Mouse (Mus musculus): Measurements from ENCODE around the gene Atp8a2.

The Atp8a2 gene

DNA sequence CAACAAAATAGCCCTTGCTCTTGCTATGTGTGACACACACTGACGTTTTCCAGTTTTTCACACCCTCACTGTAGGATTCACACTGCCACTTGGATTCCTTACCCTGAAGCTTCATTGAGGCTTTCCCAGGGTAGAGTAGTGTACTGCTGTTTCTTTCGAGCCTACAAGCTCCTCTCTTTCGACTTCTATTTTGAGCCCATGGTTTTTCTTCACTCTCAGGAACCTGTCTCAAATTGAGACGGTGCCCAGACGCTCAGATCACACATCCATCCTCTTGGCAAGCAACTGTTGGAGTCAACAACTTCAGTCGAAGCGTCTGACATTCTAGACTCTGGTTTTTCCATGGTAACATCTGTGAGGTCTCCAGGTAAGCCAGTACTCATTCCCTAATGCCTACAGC lies at the start of gene Atp8a2:
Gene Atp8a2, minus strand, starts transcription at position 296 of the 400 bp plus-strand sequence.
- no peak for DNase-seq (ENCODE audit: low spot score)

DNA sequence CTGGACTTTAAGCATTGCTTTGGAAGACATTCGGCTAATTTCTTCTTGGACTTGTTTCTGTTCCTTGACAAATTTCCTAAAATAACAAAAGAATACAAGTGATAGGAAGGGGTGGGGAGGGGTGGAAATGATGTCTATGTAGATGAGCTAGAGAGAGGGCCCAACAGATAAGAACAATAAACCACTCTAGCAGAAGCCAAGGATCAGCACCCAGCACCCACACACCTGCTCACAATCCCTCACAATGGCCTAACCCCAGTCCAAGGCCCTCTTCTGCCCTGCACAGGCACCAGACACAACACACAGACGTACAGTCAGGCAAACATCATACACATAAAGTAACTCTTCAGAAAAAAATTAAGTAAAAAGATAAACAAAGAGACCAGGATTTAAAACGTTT lies 41.6 kb upstream of the Atp8a2 start:
- DNase-seq (ENCODE audit: low spot score): no peak

GRCm38 (mm10) chr14:60219886-60220285 lies 22.9 kb upstream of the Atp8a2 start:
- DNase-seq (ENCODE audit: low spot score): no peak

GRCm38 (mm10) chr14:60217616-60218015 lies 20.6 kb upstream of the Atp8a2 start:
- DNase-seq (ENCODE audit: low spot score): no peak

GRCm38 (mm10) chr14:60216125-60216524 lies 19.1 kb upstream of the Atp8a2 start:
- no peak for DNase-seq (ENCODE audit: low spot score)

DNA sequence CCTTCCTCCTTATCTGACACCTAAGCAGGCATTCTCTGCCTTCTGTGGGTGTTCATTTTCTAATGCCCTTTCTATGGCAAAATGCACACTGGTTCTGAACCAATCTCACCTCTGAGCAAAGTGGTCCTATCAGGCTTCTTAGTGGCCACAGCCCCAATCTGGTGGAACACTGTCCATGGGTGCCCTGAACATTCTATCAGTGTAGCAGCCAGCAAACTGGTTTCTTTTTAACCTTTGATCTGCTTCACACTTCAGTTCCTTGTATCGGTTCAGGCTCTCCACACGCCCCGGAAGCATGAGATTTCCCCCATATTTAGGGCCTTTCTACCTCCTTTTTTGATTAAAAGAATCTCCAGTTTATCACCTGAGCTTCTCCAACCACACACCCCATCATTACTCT lies 18.0 kb upstream of the Atp8a2 start:
- no peak for DNase-seq (ENCODE audit: low spot score)

DNA sequence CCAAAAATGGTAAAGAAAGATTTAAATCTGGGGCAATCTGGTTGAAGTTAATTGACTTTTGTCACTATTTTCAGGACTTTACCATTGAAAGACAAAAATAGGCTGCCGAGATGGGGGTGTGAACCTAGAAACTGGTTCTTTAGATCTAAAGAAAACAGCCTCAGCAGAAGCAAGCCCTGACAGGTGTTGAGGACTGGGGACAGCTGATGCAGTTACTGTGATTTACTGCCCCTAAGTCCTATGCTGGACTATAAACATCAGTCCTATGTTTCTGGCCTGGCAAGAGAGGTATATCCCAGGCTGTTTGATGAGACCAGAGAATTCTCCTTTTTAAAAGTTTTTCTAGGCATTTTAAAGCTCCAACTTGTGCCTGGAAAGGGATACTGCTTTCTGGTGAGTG lies 17.1 kb upstream of the Atp8a2 start:
- no peak for DNase-seq (ENCODE audit: low spot score)

GRCm38 (mm10) chr14:60209166-60209565 lies 12.2 kb upstream of the Atp8a2 start:
- DNase-seq (ENCODE audit: low spot score): no peak

DNA sequence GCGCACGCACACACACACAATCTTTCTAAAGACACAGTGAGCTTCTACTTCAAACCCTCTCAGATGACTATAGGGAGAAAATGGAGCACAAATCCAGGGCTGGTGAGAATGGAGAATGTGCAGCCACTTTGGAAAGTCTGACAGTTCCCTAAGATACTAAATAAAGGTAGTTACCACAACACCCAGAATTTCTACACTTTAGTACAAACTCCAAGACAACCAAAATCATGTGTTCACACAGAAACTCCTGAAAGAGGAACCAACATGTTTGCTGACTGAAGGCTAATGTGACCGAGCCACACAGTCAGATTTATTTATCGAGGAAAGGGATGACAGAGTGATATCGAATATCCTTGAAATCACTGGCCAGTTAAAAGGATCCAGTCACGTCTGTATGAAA lies 8.0 kb upstream of the Atp8a2 start:
- no peak for DNase-seq (ENCODE audit: low spot score)

GRCm38 (mm10) chr14:60195999-60196398 lies 980 bp downstream of the Atp8a2 start:
- no peak for DNase-seq (ENCODE audit: low spot score)

GRCm38 (mm10) chr14:60194606-60195005 lies 2.4 kb downstream of the Atp8a2 start:
- DNase-seq (ENCODE audit: low spot score): no peak

DNA sequence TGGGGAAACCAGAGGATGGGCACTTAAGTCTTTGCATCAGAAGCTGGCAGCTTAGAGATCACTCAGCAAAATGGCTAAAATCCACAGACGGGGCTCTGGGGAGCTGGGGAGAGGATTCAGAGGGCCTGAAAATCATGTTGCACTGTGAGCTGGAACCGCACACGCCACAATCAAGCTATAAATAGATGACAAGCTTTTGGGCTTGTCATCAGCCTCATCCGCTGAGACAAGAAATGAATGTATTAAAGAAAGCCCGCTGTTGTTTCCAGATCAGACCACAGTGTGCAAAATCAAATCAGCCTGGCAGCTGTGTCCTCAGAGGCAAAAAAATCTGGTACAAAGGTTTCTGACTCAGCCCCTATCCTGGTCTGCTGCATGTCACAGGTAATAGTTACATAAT lies 7.2 kb downstream of the Atp8a2 start:
- no peak for DNase-seq (ENCODE audit: low spot score)

DNA sequence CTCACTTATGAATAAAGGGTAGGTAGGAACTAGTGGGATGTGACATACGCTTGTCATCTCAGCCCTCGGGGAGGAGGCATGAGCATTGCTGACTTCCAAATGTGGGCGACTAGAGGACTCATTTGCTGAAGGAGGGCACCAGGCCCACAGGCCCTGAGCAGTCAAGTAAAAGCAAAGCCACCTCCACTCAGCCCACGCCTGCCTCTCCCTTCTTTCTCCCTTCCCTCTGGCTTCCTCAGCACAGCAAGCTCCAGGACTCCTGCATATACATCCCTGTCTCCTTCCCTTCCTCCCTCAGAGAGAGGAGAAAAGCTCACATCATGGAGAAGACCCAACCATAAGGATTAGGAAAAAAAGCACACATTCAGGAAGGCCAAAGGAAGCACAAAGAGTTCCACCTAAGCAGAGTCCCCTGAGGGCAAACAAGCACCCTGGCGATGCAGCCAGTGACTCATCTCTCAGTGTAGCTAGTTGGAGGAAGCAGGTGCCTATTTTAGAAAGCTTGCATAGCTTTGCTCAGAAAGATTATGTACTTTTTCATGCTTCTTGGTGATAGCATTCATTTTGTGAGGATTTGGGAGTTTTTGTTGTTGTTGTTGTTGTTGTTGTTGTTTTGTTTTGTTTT lies 8.7 kb downstream of the Atp8a2 start:
- no peak for DNase-seq (ENCODE audit: low spot score)

- DNase-seq (ENCODE audit: low spot score): no peak
Observed at GRCm38 (mm10) chr14:60181306-60181705, 15.7 kb downstream of the Atp8a2 start.

DNA sequence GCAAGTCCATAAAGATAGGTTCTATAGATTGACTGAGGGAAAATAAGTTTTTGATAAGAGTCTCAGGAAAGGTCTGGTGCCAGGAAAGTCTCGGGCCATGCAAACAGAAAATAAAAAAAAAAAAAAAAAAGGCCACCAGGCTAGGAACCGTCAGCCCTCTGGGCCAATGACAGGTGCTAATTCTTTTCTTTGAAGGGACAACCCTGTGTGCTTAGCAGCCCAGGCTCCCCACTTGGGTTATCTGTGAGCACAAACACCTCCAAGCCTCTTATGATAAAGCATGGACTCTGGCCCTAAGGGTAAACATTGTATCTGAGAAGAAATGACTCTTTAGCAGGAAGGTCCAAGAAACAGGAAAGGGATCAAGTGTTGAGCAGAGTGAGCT lies 18.4 kb downstream of the Atp8a2 start:
- DNase-seq (ENCODE audit: low spot score): no peak

- peak; percentile 1 for DNase-seq (ENCODE audit: low spot score)
Observed at GRCm38 (mm10) chr14:60177614-60178570, 19.1 kb downstream of the Atp8a2 start.

GRCm38 (mm10) chr14:60176891-60177613 lies 19.9 kb downstream of the Atp8a2 start:
- DNase-seq (ENCODE audit: low spot score): peak; percentile 13

GRCm38 (mm10) chr14:60176469-60176890 lies 20.5 kb downstream of the Atp8a2 start:
- no peak for DNase-seq (ENCODE audit: low spot score)

GRCm38 (mm10) chr14:60172286-60173055 lies 24.5 kb downstream of the Atp8a2 start:
- DNase-seq (ENCODE audit: low spot score): no peak

- no peak for DNase-seq (ENCODE audit: low spot score)
Observed at GRCm38 (mm10) chr14:60170845-60171610, 26.0 kb downstream of the Atp8a2 start.

GRCm38 (mm10) chr14:60163367-60163766 lies 33.6 kb downstream of the Atp8a2 start:
- DNase-seq (ENCODE audit: low spot score): no peak
